Mouse (Mus musculus): ENCODE data around the gene Gpn2. TPM values are rescaled to one million over a fixed set of nuclear protein-coding genes. Genes with fewer than 3 reads are reported as not detected.
A peak's percentile ranks its signal among the peaks of the same experiment; 100 is the strongest.

Gpn2 gene
- polyA plus RNA-seq, 1 experiment from 2014 or later, result 23.9 TPM

DNA sequence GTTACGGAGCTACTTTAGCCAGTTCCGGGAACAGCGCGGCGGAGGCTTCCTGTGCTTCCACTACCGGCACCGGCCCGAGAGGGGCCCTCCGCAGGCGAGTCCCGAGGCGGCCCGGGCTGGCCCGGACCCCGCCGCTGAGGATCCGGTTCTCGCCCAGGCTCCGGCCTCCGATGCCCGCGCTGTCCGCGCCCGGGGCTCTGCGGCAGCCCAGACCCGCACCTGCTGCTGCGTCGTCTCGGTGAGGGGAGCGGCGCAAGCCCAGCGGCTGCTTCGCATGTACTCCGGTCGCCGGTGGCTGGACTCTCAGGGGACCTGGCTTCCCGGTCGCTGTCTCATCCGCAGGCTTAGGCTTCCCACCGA lies 9.3 kb upstream of the Gpn2 start:
- no peak overlapping the region for H3K27ac ChIP-seq (ENCODE audit: low read depth, low read length)
- WGBS, result under 1% methylated on average over 37 of the region's 41 CpGs
- peak overlapping the region; percentile 89 for H3K4me2 ChIP-seq (replicated peaks; ENCODE audit: low read depth, low read length)
- H3K9ac ChIP-seq (ENCODE audit: low read depth, low read length), result peak overlapping the region; percentile 72
- H3K4me1 ChIP-seq (ENCODE audit: control insufficient read depth, insufficient read depth, low read length), result peaks cover 9% of the 10 kb centered on the region
- no peaks in the 10 kb centered on the region for H3K27me3 ChIP-seq (ENCODE audit: control insufficient read depth, insufficient read depth, low read length)
- H3K36me3 ChIP-seq (ENCODE audit: control insufficient read depth, insufficient read depth, low read length), result peaks cover 19% of the 10 kb centered on the region
- peak overlapping the region; percentile 63 for H3K4me3 ChIP-seq (ENCODE audit: low read length)
- no peaks in the 10 kb centered on the region for H3K9me3 ChIP-seq (ENCODE audit: control insufficient read depth, low read length)
- ATAC-seq (ENCODE audit: low FRiP score, low TSS enrichment), result peak; percentile 69

DNA sequence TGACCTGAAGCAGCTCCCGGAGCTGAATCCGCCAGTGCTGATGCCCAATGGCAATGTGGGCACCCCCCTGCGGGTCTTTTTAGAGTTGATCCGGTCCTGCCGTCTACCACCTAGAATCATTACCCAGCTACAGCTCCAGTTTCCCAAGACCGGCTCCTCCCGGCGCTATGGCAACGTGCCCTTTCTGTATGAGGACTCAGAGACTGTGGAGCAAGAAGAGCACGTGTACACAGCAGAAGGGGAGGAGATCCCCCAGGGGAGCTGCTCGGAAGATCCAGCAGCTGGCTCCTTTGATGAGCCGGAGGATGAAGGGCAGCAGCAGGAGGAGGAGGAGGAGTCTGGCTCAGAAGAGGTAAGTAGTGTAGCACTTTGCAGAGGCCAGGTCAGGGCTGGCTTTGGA lies 6.2 kb upstream of the Gpn2 start:
- Histone ChIP-seq H3K27me3 (ENCODE audit: control insufficient read depth, insufficient read depth, low read length) (no peaks in the 10 kb centered on the region), H3K4me2 (replicated peaks; ENCODE audit: low read depth, low read length) (no peak overlapping the region), H3K27ac (ENCODE audit: low read depth, low read length) (no peak overlapping the region), H3K4me3 (ENCODE audit: low read length) (no peak overlapping the region), H3K9ac (ENCODE audit: low read depth, low read length) (no peak overlapping the region; the same call in 1 of the 2 replicates), H3K9me3 (ENCODE audit: control insufficient read depth, low read length) (no peaks in the 10 kb centered on the region), H3K36me3 (ENCODE audit: control insufficient read depth, insufficient read depth, low read length) (peaks cover 38% of the 10 kb centered on the region), H3K4me1 (ENCODE audit: control insufficient read depth, insufficient read depth, low read length) (peaks cover 9% of the 10 kb centered on the region)
- no peak for ATAC-seq (ENCODE audit: low FRiP score, low TSS enrichment)
- 75% methylated on average over 12 of the region's 12 CpGs for WGBS

DNA sequence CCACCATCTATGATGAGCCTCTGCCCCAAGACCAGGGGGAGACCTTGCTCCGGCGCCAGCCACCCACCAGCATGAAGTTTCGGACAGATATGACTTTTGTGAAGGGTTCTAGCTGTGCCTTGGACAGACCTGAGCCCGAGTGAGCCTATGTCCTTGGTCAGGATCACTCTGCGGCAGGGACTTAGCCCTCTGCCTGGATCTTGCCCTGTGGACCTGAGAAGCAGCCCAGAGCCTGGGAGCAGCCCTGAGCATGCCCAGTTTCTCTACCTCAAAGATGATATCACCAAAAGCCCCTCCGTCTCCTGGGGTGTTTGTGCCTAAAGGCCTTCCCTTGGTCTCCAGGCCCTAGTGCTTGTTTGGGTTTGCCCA lies 488 bp upstream of the Gpn2 start:
- Histone ChIP-seq H3K36me3 (ENCODE audit: control insufficient read depth, insufficient read depth, low read length) (peaks cover 50% of the 10 kb centered on the region), H3K9ac (ENCODE audit: low read depth, low read length) (peak overlapping the region; percentile 88), H3K4me2 (replicated peaks; ENCODE audit: low read depth, low read length) (peak overlapping the region; percentile 99), H3K27me3 (ENCODE audit: control insufficient read depth, insufficient read depth, low read length) (no peaks in the 10 kb centered on the region), H3K9me3 (ENCODE audit: control insufficient read depth, low read length) (no peaks in the 10 kb centered on the region), H3K27ac (ENCODE audit: low read depth, low read length) (peak overlapping the region; percentile 80; the same call in 1 of the 2 replicates), H3K4me3 (ENCODE audit: low read length) (peak overlapping the region; percentile 97), H3K4me1 (ENCODE audit: control insufficient read depth, insufficient read depth, low read length) (peaks cover 12% of the 10 kb centered on the region)
- WGBS, result 67% methylated on average over 6 of the region's 6 CpGs
- no peak; the same call in 1 of the 2 replicates for ATAC-seq (ENCODE audit: low FRiP score, low TSS enrichment)

DNA sequence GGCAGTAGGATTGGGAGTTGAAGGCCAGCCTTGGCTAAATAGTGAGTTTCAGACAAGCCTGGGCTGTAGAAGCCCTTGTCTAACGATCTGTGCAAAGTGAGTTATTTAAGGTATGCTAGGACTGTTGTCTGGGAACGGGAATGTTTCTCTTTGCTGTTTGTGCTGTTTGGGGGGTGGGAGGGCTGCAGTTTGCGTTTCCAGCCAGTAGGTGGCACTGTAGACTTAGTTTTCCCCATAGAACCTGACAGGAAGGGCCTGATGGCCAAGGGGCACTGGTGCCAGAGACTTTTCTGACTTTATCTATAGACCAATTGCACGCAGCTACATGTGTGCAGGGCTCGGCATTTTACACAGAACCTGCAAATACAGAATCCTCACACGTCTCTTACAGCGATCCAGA lies 8.4 kb downstream of the Gpn2 start:
- Histone ChIP-seq H3K4me3 (ENCODE audit: low read length) (no peak overlapping the region), H3K4me2 (replicated peaks; ENCODE audit: low read depth, low read length) (no peak overlapping the region), H3K9me3 (ENCODE audit: control insufficient read depth, low read length) (no peaks in the 10 kb centered on the region), H3K27me3 (ENCODE audit: control insufficient read depth, insufficient read depth, low read length) (no peaks in the 10 kb centered on the region), H3K36me3 (ENCODE audit: control insufficient read depth, insufficient read depth, low read length) (peaks cover 42% of the 10 kb centered on the region), H3K9ac (ENCODE audit: low read depth, low read length) (no peak overlapping the region), H3K27ac (ENCODE audit: low read depth, low read length) (no peak overlapping the region), H3K4me1 (ENCODE audit: control insufficient read depth, insufficient read depth, low read length) (no peaks in the 10 kb centered on the region)
- ATAC-seq (ENCODE audit: low FRiP score, low TSS enrichment), result 0 out of 2 replicates have a peak, but pooled peaks have one; percentile 41
- WGBS, result 32% methylated on average over 7 of the region's 7 CpGs

DNA sequence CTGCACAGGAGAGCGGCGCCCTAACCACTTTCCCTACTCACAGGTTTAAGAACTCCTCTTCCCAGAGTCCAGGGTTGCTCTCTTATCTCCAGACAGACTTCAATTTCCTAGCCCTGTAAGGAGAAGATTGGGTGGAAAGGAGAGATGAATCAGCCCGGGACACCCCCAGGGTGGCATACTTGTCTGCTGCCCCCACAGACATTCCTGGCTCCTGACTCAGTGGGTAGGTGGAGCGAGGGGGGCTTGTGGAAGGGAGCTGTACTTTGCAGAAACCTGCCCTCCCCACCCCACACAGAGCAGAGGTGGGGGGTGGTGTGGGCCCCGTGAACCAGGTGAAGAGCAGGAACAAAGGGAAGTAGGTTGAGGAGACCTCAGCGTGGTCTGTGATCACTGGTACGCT lies 11.4 kb downstream of the Gpn2 start:
- Histone ChIP-seq H3K36me3 (ENCODE audit: control insufficient read depth, insufficient read depth, low read length) (peaks cover 13% of the 10 kb centered on the region), H3K27ac (ENCODE audit: low read depth, low read length) (no peak overlapping the region), H3K4me1 (ENCODE audit: control insufficient read depth, insufficient read depth, low read length) (peaks cover 14% of the 10 kb centered on the region; the same call in 1 of the 2 replicates), H3K9me3 (ENCODE audit: control insufficient read depth, low read length) (no peaks in the 10 kb centered on the region), H3K4me3 (ENCODE audit: low read length) (no peak overlapping the region), H3K27me3 (ENCODE audit: control insufficient read depth, insufficient read depth, low read length) (peaks cover 19% of the 10 kb centered on the region), H3K4me2 (replicated peaks; ENCODE audit: low read depth, low read length) (no peak overlapping the region), H3K9ac (ENCODE audit: low read depth, low read length) (no peak overlapping the region)
- WGBS, result 73% methylated on average over 7 of the region's 7 CpGs
- no peak for ATAC-seq (ENCODE audit: low FRiP score, low TSS enrichment)

DNA sequence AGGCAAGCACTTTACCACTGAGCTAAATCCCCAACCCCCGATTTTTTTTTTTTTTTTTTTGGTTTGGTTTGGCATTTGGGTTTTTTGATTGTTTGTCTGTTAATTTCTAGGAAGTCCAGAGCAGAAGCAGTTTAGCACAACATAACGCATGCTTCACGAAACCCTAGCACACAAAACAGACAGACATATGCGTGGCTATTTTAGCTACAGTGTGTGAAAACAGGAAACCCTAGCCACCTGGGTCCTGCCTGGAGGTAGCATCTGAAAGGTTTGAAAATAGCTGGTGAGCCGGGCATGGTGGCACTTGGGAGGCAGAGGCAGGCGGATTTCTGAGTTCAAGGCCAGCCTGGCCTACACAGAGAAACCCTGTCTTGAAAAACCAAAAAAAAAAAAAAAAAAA lies 11.9 kb downstream of the Gpn2 start:
- no peak overlapping the region for H3K27ac ChIP-seq (ENCODE audit: low read depth, low read length)
- no peaks in the 10 kb centered on the region for H3K9me3 ChIP-seq (ENCODE audit: control insufficient read depth, low read length)
- peaks cover 8% of the 10 kb centered on the region for H3K36me3 ChIP-seq (ENCODE audit: control insufficient read depth, insufficient read depth, low read length)
- peaks cover 14% of the 10 kb centered on the region; the same call in 1 of the 2 replicates for H3K4me1 ChIP-seq (ENCODE audit: control insufficient read depth, insufficient read depth, low read length)
- no peak for ATAC-seq (ENCODE audit: low FRiP score, low TSS enrichment)
- H3K4me3 ChIP-seq (ENCODE audit: low read length), result no peak overlapping the region
- H3K4me2 ChIP-seq (replicated peaks; ENCODE audit: low read depth, low read length), result no peak overlapping the region
- WGBS, result 91% methylated on average over 6 of the region's 6 CpGs
- H3K9ac ChIP-seq (ENCODE audit: low read depth, low read length), result no peak overlapping the region
- H3K27me3 ChIP-seq (ENCODE audit: control insufficient read depth, insufficient read depth, low read length), result peaks cover 19% of the 10 kb centered on the region

DNA sequence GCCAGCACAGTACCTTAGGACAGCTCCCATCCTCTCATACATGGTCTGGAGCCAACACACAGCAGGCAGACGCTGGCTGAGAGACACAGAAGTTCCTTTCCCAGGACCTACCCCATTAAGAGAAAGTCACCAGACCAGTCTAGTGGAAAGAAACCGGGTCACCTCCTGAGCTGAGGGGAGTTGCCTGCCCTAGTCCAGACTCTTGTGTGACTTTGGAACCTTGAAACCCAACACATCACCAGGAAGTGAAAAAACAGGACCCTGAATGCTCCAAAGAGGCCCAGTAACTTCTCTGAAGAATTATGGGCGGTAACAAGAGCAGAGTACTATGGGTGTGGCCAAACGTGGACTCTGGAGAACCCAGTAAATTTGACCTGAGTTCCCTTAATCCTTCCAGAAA lies 14.5 kb downstream of the Gpn2 start:
- Histone ChIP-seq H3K4me3 (ENCODE audit: low read length) (no peak overlapping the region), H3K27me3 (ENCODE audit: control insufficient read depth, insufficient read depth, low read length) (peaks cover 33% of the 10 kb centered on the region), H3K9me3 (ENCODE audit: control insufficient read depth, low read length) (no peaks in the 10 kb centered on the region), H3K36me3 (ENCODE audit: control insufficient read depth, insufficient read depth, low read length) (peaks cover 3% of the 10 kb centered on the region; the same call in 1 of the 2 replicates), H3K4me1 (ENCODE audit: control insufficient read depth, insufficient read depth, low read length) (peaks cover 14% of the 10 kb centered on the region; the same call in 1 of the 2 replicates), H3K27ac (ENCODE audit: low read depth, low read length) (no peak overlapping the region), H3K9ac (ENCODE audit: low read depth, low read length) (no peak overlapping the region; the same call in 1 of the 2 replicates), H3K4me2 (replicated peaks; ENCODE audit: low read depth, low read length) (no peak overlapping the region)
- WGBS, result 21% methylated on average over 4 of the region's 4 CpGs
- no peak for ATAC-seq (ENCODE audit: low FRiP score, low TSS enrichment)

DNA sequence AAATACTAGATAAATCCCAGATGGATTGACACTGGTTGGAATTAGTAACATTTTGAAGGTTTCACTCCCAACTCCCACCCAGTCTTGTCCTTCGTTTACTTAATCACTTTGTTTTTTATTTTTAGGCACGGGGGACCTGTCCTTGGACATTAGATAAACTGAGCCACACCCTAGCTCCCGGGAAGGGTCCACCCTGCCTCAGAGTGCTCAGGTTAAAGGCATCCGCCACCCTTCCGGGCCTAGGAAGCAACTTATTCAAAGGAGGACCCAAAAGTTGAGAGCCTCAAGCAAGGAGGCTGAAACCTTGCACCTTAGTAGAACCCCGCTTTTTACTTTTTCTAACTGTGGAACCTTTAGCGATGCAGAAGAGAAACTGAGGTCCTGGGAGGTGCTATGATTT lies 15.0 kb downstream of the Gpn2 start:
- H3K4me1 ChIP-seq (ENCODE audit: control insufficient read depth, insufficient read depth, low read length), result peaks cover 14% of the 10 kb centered on the region; the same call in 1 of the 2 replicates
- peak overlapping the region; percentile 48; the same call in 1 of the 2 replicates for H3K9ac ChIP-seq (ENCODE audit: low read depth, low read length)
- H3K27ac ChIP-seq (ENCODE audit: low read depth, low read length), result peak overlapping the region; percentile 42
- peaks cover 33% of the 10 kb centered on the region for H3K27me3 ChIP-seq (ENCODE audit: control insufficient read depth, insufficient read depth, low read length)
- WGBS, result 12% methylated on average over 7 of the region's 7 CpGs
- peak overlapping the region; percentile 88 for H3K4me2 ChIP-seq (replicated peaks; ENCODE audit: low read depth, low read length)
- no peaks in the 10 kb centered on the region for H3K9me3 ChIP-seq (ENCODE audit: control insufficient read depth, low read length)
- peaks cover 8% of the 10 kb centered on the region; the same call in 1 of the 2 replicates for H3K36me3 ChIP-seq (ENCODE audit: control insufficient read depth, insufficient read depth, low read length)
- H3K4me3 ChIP-seq (ENCODE audit: low read length), result peak overlapping the region; percentile 56
- ATAC-seq (ENCODE audit: low FRiP score, low TSS enrichment), result no peak

DNA sequence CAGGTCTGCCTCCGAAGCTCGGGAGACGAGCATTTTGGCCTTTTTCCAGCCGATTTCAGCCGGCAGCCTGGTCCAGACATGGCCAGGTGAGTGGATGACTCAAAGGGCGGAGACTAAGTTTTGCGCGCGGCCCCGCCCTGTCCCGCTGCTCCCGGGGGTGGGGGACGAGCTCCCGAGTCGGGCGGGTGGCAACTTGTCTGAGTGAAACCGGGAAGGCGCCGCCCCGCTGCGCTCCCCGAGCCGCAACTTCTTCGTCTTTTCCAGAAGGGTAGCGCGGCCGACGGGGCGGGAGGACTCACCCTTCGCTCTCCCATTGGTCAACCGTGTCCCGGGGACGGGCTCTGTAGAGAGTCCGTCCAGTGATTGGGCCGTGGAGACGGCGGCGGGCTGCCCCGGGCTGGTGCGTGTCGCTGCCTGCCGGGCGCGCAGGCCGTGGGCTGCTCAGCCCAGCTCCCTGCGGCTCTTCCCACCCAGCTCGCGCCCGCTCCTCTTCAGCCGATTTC lies 15.5 kb downstream of the Gpn2 start:
- ATAC-seq (ENCODE audit: low FRiP score, low TSS enrichment), result peak; percentile 95
- Histone ChIP-seq H3K9ac (ENCODE audit: low read depth, low read length) (peak overlapping the region; percentile 48), H3K9me3 (ENCODE audit: control insufficient read depth, low read length) (no peaks in the 10 kb centered on the region), H3K27ac (ENCODE audit: low read depth, low read length) (no peak overlapping the region), H3K4me2 (replicated peaks; ENCODE audit: low read depth, low read length) (peak overlapping the region; percentile 88), H3K4me3 (ENCODE audit: low read length) (peak overlapping the region; percentile 56), H3K36me3 (ENCODE audit: control insufficient read depth, insufficient read depth, low read length) (peaks cover 10% of the 10 kb centered on the region; the same call in 1 of the 2 replicates), H3K4me1 (ENCODE audit: control insufficient read depth, insufficient read depth, low read length) (peaks cover 14% of the 10 kb centered on the region; the same call in 1 of the 2 replicates), H3K27me3 (ENCODE audit: control insufficient read depth, insufficient read depth, low read length) (peaks cover 33% of the 10 kb centered on the region)
- under 1% methylated on average over 50 of the region's 50 CpGs for WGBS

All from kidney, embryonic 14.5 days (tissue).